Mouse (Mus musculus) forebrain, embryonic 16.5 days (tissue): ENCODE measurements around the gene Scap. TPM values are rescaled to one million over a fixed set of nuclear protein-coding genes. Genes with fewer than 3 reads are reported as not detected.

ENCODE experiments used
- ATAC-seq: fragments of 200-750 bp; cut with Nextera tagmentation; 2 replicates; pipeline ENCODE4 v1.8.0; 2017; ENCODE audit warnings: mild to moderate bottlenecking, moderate library complexity
- H3K27ac ChIP-seq: fragments of 300-500 bp; sonication (generic); 2 replicates; pipeline ENCODE4 v1.5.1; 2014; ENCODE audit warnings: low read length, control low read depth
- H3K27me3 ChIP-seq: fragments of 300-500 bp; sonication (generic); replicated peaks from 2 replicates; pipeline ENCODE4 v1.6.1; 2014; ENCODE audit warnings: low read length; ENCODE audit not compliant: control insufficient read depth, insufficient read depth
- H3K36me3 ChIP-seq: fragments of 300-500 bp; sonication (generic); 2 replicates; pipeline ENCODE4 v1.6.1; 2014; ENCODE audit not compliant: control insufficient read depth, insufficient read depth
- H3K4me1 ChIP-seq: fragments of 300-500 bp; sonication (generic); replicated peaks from 2 replicates; pipeline ENCODE4 v1.6.1; 2014; ENCODE audit warnings: low read length; ENCODE audit not compliant: control insufficient read depth, insufficient read depth
- H3K4me2 ChIP-seq: fragments of 300-500 bp; sonication (generic); 2 replicates; pipeline ENCODE4 v1.6.1; 2014; ENCODE audit warnings: mild to moderate bottlenecking, low read length, control low read depth
- H3K4me3 ChIP-seq: fragments of 300-500 bp; sonication (generic); replicated peaks from 2 replicates; pipeline ENCODE4 v1.5.1; 2014; ENCODE audit warnings: mild to moderate bottlenecking, low read length, control low read depth
- H3K9ac ChIP-seq: fragments of 300-500 bp; sonication (generic); replicated peaks from 2 replicates; pipeline ENCODE4 v1.6.1; 2014; ENCODE audit warnings: low read depth, low read length, control low read depth
- H3K9me3 ChIP-seq: fragments of 300-500 bp; sonication (generic); 2 replicates; pipeline ENCODE4 v1.6.1; 2016; ENCODE audit warnings: low read length; ENCODE audit not compliant: control insufficient read depth
- WGBS: fragments of 180-500 bp; shearing (Covaris S2); extraction: QIAGEN DNeasy Blood & Tissue Kit; methylation state at CpG from one replicate; pipeline ENCODE4 v1.1.7; 2014; 5-methylcytosine and 5-hydroxymethylcytosine counted together
- polyA plus RNA-seq: library from polyadenylated mRNA; unstranded; fragments of >200 nt; fragmentation: Nextera tagmentation; extraction: Ambion mirVana; gene quantifications from 2 replicates; pipeline ENCODE4 v1.2.1, GENCODE M21; 2015

The Scap gene
- polyA plus RNA-seq, 1 experiment from 2014 or later, result 51.1 TPM

GRCm38 (mm10) chr9:110343805-110344204, 10.7 kb downstream of the Scap start:
- ATAC-seq, result no peak
- Histone ChIP-seq H3K4me2 (no peak overlapping the region), H3K36me3 (no peaks in the 10 kb centered on the region), H3K4me3 (no peak overlapping the region), H3K9me3 (no peaks in the 10 kb centered on the region), H3K4me1 (no peaks in the 10 kb centered on the region; the same call in 1 of the 2 replicates), H3K27me3 (no peaks in the 10 kb centered on the region), H3K27ac (no peak overlapping the region), H3K9ac (no peak overlapping the region)
- WGBS, result 76% methylated on average over 6 of the region's 6 CpGs

- 78% methylated on average over 7 of the region's 7 CpGs for WGBS
- Histone ChIP-seq H3K27ac (no peak overlapping the region), H3K9me3 (no peaks in the 10 kb centered on the region), H3K4me1 (no peaks in the 10 kb centered on the region), H3K4me3 (no peak overlapping the region), H3K9ac (no peak overlapping the region), H3K36me3 (no peaks in the 10 kb centered on the region), H3K4me2 (no peak overlapping the region), H3K27me3 (no peaks in the 10 kb centered on the region)
- no peak for ATAC-seq
These were observed 12.1 kb downstream of the Scap start for GRCm38 (mm10) chr9:110345057-110345739.

GRCm38 (mm10) chr9:110348899-110349298, 15.8 kb downstream of the Scap start:
- no peak overlapping the region for H3K27ac ChIP-seq
- ATAC-seq, result no peak

GRCm38 (mm10) chr9:110350188-110350587, 17.1 kb downstream of the Scap start:
- Histone ChIP-seq H3K4me3 (no peak overlapping the region), H3K4me1 (no peaks in the 10 kb centered on the region), H3K4me2 (no peak overlapping the region), H3K36me3 (no peaks in the 10 kb centered on the region), H3K27me3 (no peaks in the 10 kb centered on the region), H3K9me3 (no peaks in the 10 kb centered on the region), H3K9ac (no peak overlapping the region), H3K27ac (no peak overlapping the region)
- ATAC-seq, result no peak
- 94% methylated on average over 5 of the region's 5 CpGs for WGBS

More at GRCm38 (mm10) chr9:110348899-110349298, 15.8 kb downstream of the Scap start:
- H3K4me3 ChIP-seq, result no peak overlapping the region
- H3K9me3 ChIP-seq, result no peaks in the 10 kb centered on the region
- H3K27me3 ChIP-seq, result no peaks in the 10 kb centered on the region
- H3K9ac ChIP-seq, result no peak overlapping the region
- no peaks in the 10 kb centered on the region for H3K36me3 ChIP-seq
- WGBS, result 75% methylated on average over 4 of the region's 4 CpGs
- H3K4me1 ChIP-seq, result no peaks in the 10 kb centered on the region
- H3K4me2 ChIP-seq, result no peak overlapping the region

- no peak for ATAC-seq
- WGBS, result 91% methylated on average over 5 of the region's 5 CpGs
- H3K27me3 ChIP-seq, result no peaks in the 10 kb centered on the region
These were observed 17.5 kb downstream of the Scap start for GRCm38 (mm10) chr9:110350612-110351011.

GRCm38 (mm10) chr9:110351350-110351749, 18.3 kb downstream of the Scap start:
- Histone ChIP-seq H3K9me3 (no peaks in the 10 kb centered on the region), H3K4me1 (no peaks in the 10 kb centered on the region), H3K9ac (no peak overlapping the region), H3K36me3 (0 out of 2 replicates have a peak, but pooled peaks cover under 1% of the 10 kb centered on the region), H3K4me3 (no peak overlapping the region), H3K27me3 (no peaks in the 10 kb centered on the region), H3K27ac (no peak overlapping the region), H3K4me2 (no peak overlapping the region)
- 89% methylated on average over 2 of the region's 2 CpGs for WGBS
- no peak for ATAC-seq

More at GRCm38 (mm10) chr9:110350612-110351011, 17.5 kb downstream of the Scap start:
- H3K4me3 ChIP-seq, result no peak overlapping the region
- no peaks in the 10 kb centered on the region for H3K4me1 ChIP-seq
- no peak overlapping the region for H3K9ac ChIP-seq
- no peak overlapping the region for H3K4me2 ChIP-seq
- H3K9me3 ChIP-seq, result no peaks in the 10 kb centered on the region
- H3K36me3 ChIP-seq, result no peaks in the 10 kb centered on the region
- H3K27ac ChIP-seq, result no peak overlapping the region

- Histone ChIP-seq H3K36me3 (0 out of 2 replicates have a peak, but pooled peaks cover 3% of the 10 kb centered on the region), H3K27ac (no peak overlapping the region), H3K9ac (no peak overlapping the region), H3K4me3 (no peak overlapping the region), H3K9me3 (no peaks in the 10 kb centered on the region), H3K27me3 (no peaks in the 10 kb centered on the region), H3K4me2 (no peak overlapping the region), H3K4me1 (no peaks in the 10 kb centered on the region)
- no peak for ATAC-seq
- WGBS, result 84% methylated on average over 8 of the region's 8 CpGs
These were observed 19.0 kb downstream of the Scap start for GRCm38 (mm10) chr9:110351932-110352632.

- Histone ChIP-seq H3K36me3 (0 out of 2 replicates have a peak, but pooled peaks cover 3% of the 10 kb centered on the region), H3K9ac (no peak overlapping the region), H3K9me3 (no peaks in the 10 kb centered on the region), H3K4me3 (no peak overlapping the region), H3K27me3 (no peaks in the 10 kb centered on the region), H3K4me1 (no peaks in the 10 kb centered on the region), H3K4me2 (no peak overlapping the region), H3K27ac (no peak overlapping the region)
- WGBS, result 87% methylated on average over 2 of the region's 2 CpGs
- no peak for ATAC-seq
These were observed 25.3 kb downstream of the Scap start for GRCm38 (mm10) chr9:110358341-110358740.

- Histone ChIP-seq H3K9ac (no peak overlapping the region), H3K4me1 (no peaks in the 10 kb centered on the region), H3K9me3 (no peaks in the 10 kb centered on the region), H3K27ac (no peak overlapping the region), H3K4me3 (no peak overlapping the region), H3K4me2 (no peak overlapping the region), H3K27me3 (no peaks in the 10 kb centered on the region), H3K36me3 (peaks cover 7% of the 10 kb centered on the region)
- ATAC-seq, result no peak
- 88% methylated on average over 12 of the region's 12 CpGs for WGBS
These were observed 28.2 kb downstream of the Scap start for GRCm38 (mm10) chr9:110361299-110361698.
